Mouse (Mus musculus): ENCODE measurements around the gene Gm6993. TPM values are rescaled to one million over a fixed set of nuclear protein-coding genes. Genes with fewer than 3 reads are reported as not detected.

The Gm6993 gene
- polyA plus RNA-seq, 1 experiment from 2014 or later, result not detected

DNA sequence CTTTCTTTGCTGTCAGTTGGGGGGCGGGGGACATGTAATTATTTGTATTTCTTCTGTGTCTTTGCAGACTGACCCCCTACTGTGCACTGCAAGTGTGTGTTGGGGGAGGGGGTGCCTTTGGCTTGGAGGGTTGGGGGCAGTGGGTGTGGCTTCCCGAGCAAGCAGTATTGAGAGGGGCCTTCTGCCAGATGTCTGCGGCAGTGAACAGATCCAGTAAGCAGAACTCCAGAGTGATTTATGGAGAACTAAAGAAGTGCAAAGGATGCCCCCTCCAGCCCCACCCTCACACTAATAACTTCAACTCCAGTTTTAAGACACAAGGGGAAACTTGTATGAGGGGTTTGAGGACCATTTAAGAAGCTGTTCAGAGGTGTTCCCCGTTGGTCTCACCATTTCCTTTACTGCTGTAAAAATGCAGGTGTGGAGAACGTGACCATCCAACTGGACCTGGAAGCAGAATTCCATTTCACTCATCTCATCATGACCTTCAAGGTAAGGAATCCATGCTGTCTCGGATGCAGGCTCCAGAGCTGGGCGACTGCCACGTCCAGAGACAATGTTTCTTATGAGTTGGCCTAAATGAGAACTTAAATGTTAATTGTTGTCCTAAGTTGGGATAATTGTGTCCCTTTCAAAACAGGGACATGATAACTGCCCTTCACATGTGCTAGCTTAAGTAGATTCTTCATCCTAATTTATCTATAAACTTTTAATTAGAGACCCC is 31.6 kb downstream of the Gm6993 start:
- H3K36me3 ChIP-seq (ENCODE audit: control insufficient read depth, insufficient read depth, low read length), result peaks cover 20% of the 10 kb centered on the region
- WGBS, result 43% methylated on average over 8 of the region's 8 CpGs
- H3K9me3 ChIP-seq (replicated peaks; ENCODE audit: control insufficient read depth, low read length), result no peaks in the 10 kb centered on the region
- peaks cover 53% of the 10 kb centered on the region for H3K4me1 ChIP-seq (ENCODE audit: control insufficient read depth, insufficient read depth, low read length)
- H3K4me3 ChIP-seq (replicated peaks; ENCODE audit: low read length), result no peak overlapping the region
- H3K27me3 ChIP-seq (ENCODE audit: control insufficient read depth, insufficient read depth, low read length), result no peaks in the 10 kb centered on the region
- peak; percentile 14; the same call in 1 of the 2 replicates for ATAC-seq (ENCODE audit: insufficient read depth, low FRiP score)
- H3K9ac ChIP-seq (ENCODE audit: low read length), result no peak overlapping the region; the same call in 1 of the 2 replicates
- peak overlapping the region; percentile 31 for H3K4me2 ChIP-seq (ENCODE audit: low read depth, low read length)
- peak overlapping the region; percentile 77 for H3K27ac ChIP-seq (ENCODE audit: low read length)

DNA sequence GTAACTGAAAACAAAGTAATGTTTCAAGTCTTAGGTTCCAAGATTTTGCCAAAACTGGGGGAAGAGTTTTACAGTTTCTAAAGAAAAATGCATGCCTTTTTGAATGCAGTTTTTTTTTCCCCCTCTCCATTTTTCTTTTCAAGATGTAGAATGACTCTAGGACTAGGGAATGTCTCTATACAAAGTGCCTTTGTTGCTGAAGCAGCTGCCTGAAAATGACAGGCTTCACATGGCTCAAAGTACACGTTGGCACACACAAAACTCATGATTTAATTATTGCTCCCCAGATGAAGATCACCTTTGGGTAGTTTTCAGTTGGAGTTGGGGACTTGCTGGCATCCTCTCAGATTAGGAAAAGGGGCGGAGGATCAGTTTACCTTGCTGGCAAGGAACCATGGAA is 32.3 kb downstream of the Gm6993 start:
- H3K4me1 ChIP-seq (ENCODE audit: control insufficient read depth, insufficient read depth, low read length), result peaks cover 51% of the 10 kb centered on the region
- no peak overlapping the region for H3K27ac ChIP-seq (ENCODE audit: low read length)
- H3K9ac ChIP-seq (ENCODE audit: low read length), result no peak overlapping the region
- WGBS, result 73% methylated on average over 2 of the region's 2 CpGs
- H3K4me2 ChIP-seq (ENCODE audit: low read depth, low read length), result no peak overlapping the region
- no peak for ATAC-seq (ENCODE audit: insufficient read depth, low FRiP score)
- no peaks in the 10 kb centered on the region for H3K27me3 ChIP-seq (ENCODE audit: control insufficient read depth, insufficient read depth, low read length)
- peaks cover 20% of the 10 kb centered on the region for H3K36me3 ChIP-seq (ENCODE audit: control insufficient read depth, insufficient read depth, low read length)
- H3K9me3 ChIP-seq (replicated peaks; ENCODE audit: control insufficient read depth, low read length), result no peaks in the 10 kb centered on the region
- no peak overlapping the region for H3K4me3 ChIP-seq (replicated peaks; ENCODE audit: low read length)

DNA sequence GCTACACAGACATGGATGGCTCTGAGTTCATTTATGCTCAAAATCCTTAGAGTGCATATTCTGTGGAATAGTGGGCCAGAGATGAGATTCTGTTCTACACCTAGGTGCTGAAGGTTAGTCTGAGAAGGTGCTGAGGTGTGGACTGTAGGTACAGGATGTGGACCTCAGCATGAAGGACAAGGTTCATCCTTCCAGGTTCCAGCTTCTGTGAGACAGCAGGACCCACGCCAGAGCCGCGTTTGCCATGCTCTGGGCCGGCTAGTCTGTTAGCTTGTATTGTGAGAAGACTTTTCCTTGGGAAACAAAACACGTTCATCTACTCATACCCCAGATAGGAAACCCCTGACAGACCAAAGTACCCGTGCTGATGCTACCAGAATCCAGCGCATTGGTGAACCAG is 33.1 kb downstream of the Gm6993 start:
- WGBS, result 93% methylated on average over 7 of the region's 7 CpGs

DNA sequence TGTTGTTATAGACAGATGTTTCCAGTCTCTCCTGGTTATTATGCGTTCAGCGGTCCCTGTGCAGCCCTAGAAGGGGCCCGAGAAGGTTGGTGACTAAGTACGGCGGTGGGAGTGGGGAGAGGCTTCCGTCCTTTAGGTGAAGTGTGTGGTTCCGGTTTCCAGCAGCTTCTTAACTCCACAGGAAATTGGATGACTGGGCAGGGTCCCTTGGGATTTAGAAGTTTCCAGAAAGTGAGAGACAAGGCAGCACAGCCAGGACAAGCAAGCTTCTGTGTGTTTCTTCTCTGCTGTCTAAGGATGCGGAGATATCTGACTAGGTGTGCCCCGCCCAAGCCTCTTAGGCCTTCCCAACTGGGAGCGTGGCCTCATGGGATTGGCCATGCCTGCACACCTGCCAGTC is 34.8 kb downstream of the Gm6993 start:
- no peak overlapping the region for H3K4me3 ChIP-seq (replicated peaks; ENCODE audit: low read length)
- no peak overlapping the region for H3K9ac ChIP-seq (ENCODE audit: low read length)
- H3K27ac ChIP-seq (ENCODE audit: low read length), result peak overlapping the region; percentile 55
- peak; percentile 45; the same call in 1 of the 2 replicates for ATAC-seq (ENCODE audit: insufficient read depth, low FRiP score)
- H3K27me3 ChIP-seq (ENCODE audit: control insufficient read depth, insufficient read depth, low read length), result no peaks in the 10 kb centered on the region
- H3K4me2 ChIP-seq (ENCODE audit: low read depth, low read length), result no peak overlapping the region
- H3K4me1 ChIP-seq (ENCODE audit: control insufficient read depth, insufficient read depth, low read length), result peaks cover 35% of the 10 kb centered on the region
- peaks cover 29% of the 10 kb centered on the region for H3K36me3 ChIP-seq (ENCODE audit: control insufficient read depth, insufficient read depth, low read length)
- WGBS, result 60% methylated on average over 10 of the region's 10 CpGs
- no peaks in the 10 kb centered on the region for H3K9me3 ChIP-seq (replicated peaks; ENCODE audit: control insufficient read depth, low read length)

More for the DNA sequence above, 33.1 kb downstream of the Gm6993 start:
- H3K9me3 ChIP-seq (replicated peaks; ENCODE audit: control insufficient read depth, low read length), result no peaks in the 10 kb centered on the region
- H3K4me2 ChIP-seq (ENCODE audit: low read depth, low read length), result no peak overlapping the region
- H3K27me3 ChIP-seq (ENCODE audit: control insufficient read depth, insufficient read depth, low read length), result no peaks in the 10 kb centered on the region
- peaks cover 48% of the 10 kb centered on the region for H3K4me1 ChIP-seq (ENCODE audit: control insufficient read depth, insufficient read depth, low read length)
- H3K27ac ChIP-seq (ENCODE audit: low read length), result no peak overlapping the region
- no peak for ATAC-seq (ENCODE audit: insufficient read depth, low FRiP score)
- no peak overlapping the region for H3K9ac ChIP-seq (ENCODE audit: low read length)
- peaks cover 26% of the 10 kb centered on the region for H3K36me3 ChIP-seq (ENCODE audit: control insufficient read depth, insufficient read depth, low read length)
- H3K4me3 ChIP-seq (replicated peaks; ENCODE audit: low read length), result no peak overlapping the region

DNA sequence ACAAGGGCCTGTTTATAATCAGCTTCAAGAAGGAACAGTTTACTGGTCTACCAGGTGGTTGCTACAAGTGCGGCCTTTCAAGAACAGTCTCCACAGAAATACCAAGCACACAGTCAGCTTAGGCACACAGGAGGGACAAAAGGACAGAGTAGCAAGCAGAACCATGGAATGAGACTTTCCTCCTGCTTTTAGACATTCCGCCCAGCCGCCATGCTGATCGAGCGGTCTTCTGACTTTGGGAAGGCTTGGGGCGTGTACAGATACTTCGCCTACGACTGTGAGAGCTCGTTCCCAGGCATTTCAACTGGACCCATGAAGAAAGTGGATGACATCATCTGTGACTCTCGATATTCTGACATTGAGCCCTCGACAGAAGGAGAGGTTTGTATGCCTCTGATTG is 37.7 kb downstream of the Gm6993 start:
- WGBS, result 91% methylated on average over 11 of the region's 11 CpGs
- H3K9ac ChIP-seq (ENCODE audit: low read length), result no peak overlapping the region
- H3K27ac ChIP-seq (ENCODE audit: low read length), result no peak overlapping the region
- H3K4me2 ChIP-seq (ENCODE audit: low read depth, low read length), result no peak overlapping the region
- peaks cover 23% of the 10 kb centered on the region for H3K36me3 ChIP-seq (ENCODE audit: control insufficient read depth, insufficient read depth, low read length)
- ATAC-seq (ENCODE audit: insufficient read depth, low FRiP score), result no peak
- no peak overlapping the region for H3K4me3 ChIP-seq (replicated peaks; ENCODE audit: low read length)
- no peaks in the 10 kb centered on the region for H3K9me3 ChIP-seq (replicated peaks; ENCODE audit: control insufficient read depth, low read length)
- H3K4me1 ChIP-seq (ENCODE audit: control insufficient read depth, insufficient read depth, low read length), result peaks cover 16% of the 10 kb centered on the region
- H3K27me3 ChIP-seq (ENCODE audit: control insufficient read depth, insufficient read depth, low read length), result no peaks in the 10 kb centered on the region

DNA sequence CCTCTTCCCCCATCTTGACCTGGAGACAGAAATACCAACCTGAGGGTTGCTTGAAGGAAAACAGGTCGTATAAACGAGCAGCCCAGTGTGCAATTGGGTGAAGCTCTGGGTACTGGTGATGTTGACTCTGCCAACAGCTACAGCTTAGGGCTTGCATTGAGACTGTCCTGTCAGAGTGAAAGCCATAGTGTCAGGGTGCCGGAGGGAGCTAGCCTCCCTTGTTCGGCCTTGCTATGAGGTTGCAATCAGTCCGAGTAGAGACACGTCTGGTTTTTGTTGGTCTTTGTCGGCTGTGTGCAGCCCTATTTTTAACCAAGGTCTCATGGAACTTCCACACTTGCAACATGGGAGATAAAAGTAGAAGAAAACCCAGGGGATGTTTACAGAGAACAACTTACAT is 39.7 kb downstream of the Gm6993 start:
- Histone ChIP-seq H3K4me1 (ENCODE audit: control insufficient read depth, insufficient read depth, low read length) (peaks cover 21% of the 10 kb centered on the region), H3K27ac (ENCODE audit: low read length) (no peak overlapping the region), H3K4me3 (replicated peaks; ENCODE audit: low read length) (no peak overlapping the region), H3K9ac (ENCODE audit: low read length) (no peak overlapping the region), H3K36me3 (ENCODE audit: control insufficient read depth, insufficient read depth, low read length) (peaks cover 18% of the 10 kb centered on the region; the same call in 1 of the 2 replicates), H3K9me3 (replicated peaks; ENCODE audit: control insufficient read depth, low read length) (no peaks in the 10 kb centered on the region), H3K4me2 (ENCODE audit: low read depth, low read length) (no peak overlapping the region), H3K27me3 (ENCODE audit: control insufficient read depth, insufficient read depth, low read length) (no peaks in the 10 kb centered on the region)
- no peak for ATAC-seq (ENCODE audit: insufficient read depth, low FRiP score)
- WGBS, result 67% methylated on average over 7 of the region's 7 CpGs

DNA sequence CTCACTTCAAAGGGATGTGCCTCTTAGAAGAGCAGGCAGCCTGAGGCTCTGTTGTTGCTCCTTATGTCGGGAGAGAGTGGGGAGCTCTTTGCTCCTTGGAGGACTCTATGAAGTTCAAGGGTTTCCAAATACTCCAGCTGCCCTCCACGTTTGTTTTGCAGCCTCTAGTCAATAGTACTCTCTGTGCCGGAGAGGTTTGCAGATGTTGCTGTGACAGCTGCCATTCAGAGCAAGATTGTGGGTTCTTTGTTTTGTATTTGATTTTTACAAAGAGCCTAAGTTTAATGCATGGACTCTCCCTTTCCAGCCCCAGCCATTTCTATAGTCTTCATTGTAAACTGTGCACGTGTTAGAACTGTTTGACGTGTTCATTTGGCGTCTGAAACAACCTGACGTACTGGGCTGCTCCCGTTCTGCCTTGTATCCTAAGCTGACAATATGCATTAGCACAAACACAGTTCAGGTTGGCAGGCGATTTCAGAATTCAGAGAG is 40.6 kb downstream of the Gm6993 start:
- Histone ChIP-seq H3K36me3 (ENCODE audit: control insufficient read depth, insufficient read depth, low read length) (peaks cover 21% of the 10 kb centered on the region; the same call in 1 of the 2 replicates), H3K9me3 (replicated peaks; ENCODE audit: control insufficient read depth, low read length) (no peaks in the 10 kb centered on the region), H3K4me2 (ENCODE audit: low read depth, low read length) (no peak overlapping the region), H3K9ac (ENCODE audit: low read length) (no peak overlapping the region), H3K27ac (ENCODE audit: low read length) (no peak overlapping the region), H3K27me3 (ENCODE audit: control insufficient read depth, insufficient read depth, low read length) (no peaks in the 10 kb centered on the region), H3K4me1 (ENCODE audit: control insufficient read depth, insufficient read depth, low read length) (peaks cover 16% of the 10 kb centered on the region), H3K4me3 (replicated peaks; ENCODE audit: low read length) (no peak overlapping the region)
- ATAC-seq (ENCODE audit: insufficient read depth, low FRiP score), result no peak
- WGBS, result 58% methylated on average over 9 of the region's 9 CpGs

DNA sequence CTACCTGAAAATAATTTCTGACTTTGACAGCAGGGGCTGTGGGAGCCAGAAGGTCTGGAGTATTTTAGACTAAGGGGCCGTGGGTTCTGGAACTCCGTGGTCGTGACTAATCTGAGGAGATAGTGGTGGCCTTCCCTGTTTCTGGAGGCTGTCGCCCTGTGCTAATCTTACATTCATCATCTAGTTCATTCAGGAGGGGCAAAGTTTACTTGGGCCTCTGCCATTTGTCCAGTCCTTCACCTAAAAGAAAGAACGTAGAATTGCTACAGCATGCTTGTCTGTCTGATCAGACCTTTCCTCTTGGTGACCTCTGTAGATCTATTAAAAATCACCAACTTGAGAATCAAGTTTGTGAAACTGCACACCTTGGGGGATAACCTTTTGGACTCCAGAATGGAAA is 41.7 kb downstream of the Gm6993 start:
- no peak overlapping the region for H3K4me2 ChIP-seq (ENCODE audit: low read depth, low read length)
- no peak for ATAC-seq (ENCODE audit: insufficient read depth, low FRiP score)
- no peak overlapping the region for H3K27ac ChIP-seq (ENCODE audit: low read length)
- H3K27me3 ChIP-seq (ENCODE audit: control insufficient read depth, insufficient read depth, low read length), result no peaks in the 10 kb centered on the region
- no peak overlapping the region for H3K4me3 ChIP-seq (replicated peaks; ENCODE audit: low read length)
- H3K36me3 ChIP-seq (ENCODE audit: control insufficient read depth, insufficient read depth, low read length), result peaks cover 28% of the 10 kb centered on the region; the same call in 1 of the 2 replicates
- 73% methylated on average over 5 of the region's 5 CpGs for WGBS
- no peaks in the 10 kb centered on the region for H3K9me3 ChIP-seq (replicated peaks; ENCODE audit: control insufficient read depth, low read length)
- peaks cover 16% of the 10 kb centered on the region for H3K4me1 ChIP-seq (ENCODE audit: control insufficient read depth, insufficient read depth, low read length)
- no peak overlapping the region for H3K9ac ChIP-seq (ENCODE audit: low read length)

DNA sequence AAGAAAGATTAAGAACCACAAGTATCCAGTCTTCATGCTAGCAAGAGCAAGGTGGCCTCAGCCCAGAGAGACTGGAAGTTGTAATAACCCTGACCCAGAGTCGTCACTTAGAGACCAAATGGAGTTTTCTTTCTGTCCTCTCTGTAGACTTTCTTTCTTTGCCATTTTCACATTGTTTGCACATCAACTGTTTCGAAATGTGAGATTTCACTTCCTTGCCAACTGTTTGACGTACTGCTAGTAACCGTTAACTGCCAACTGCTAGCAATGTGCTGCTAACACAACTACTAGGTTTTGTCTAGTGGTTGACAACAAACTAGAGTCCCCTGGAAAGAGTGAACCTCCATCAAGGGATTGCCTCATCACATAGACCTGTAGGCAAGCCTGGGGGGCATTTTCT is 42.6 kb downstream of the Gm6993 start:
- H3K27ac ChIP-seq (ENCODE audit: low read length), result peak overlapping the region; percentile 21; the same call in 1 of the 2 replicates
- H3K27me3 ChIP-seq (ENCODE audit: control insufficient read depth, insufficient read depth, low read length), result no peaks in the 10 kb centered on the region
- no peak overlapping the region for H3K4me2 ChIP-seq (ENCODE audit: low read depth, low read length)
- H3K9me3 ChIP-seq (replicated peaks; ENCODE audit: control insufficient read depth, low read length), result no peaks in the 10 kb centered on the region
- no peak overlapping the region for H3K9ac ChIP-seq (ENCODE audit: low read length)
- no peak for ATAC-seq (ENCODE audit: insufficient read depth, low FRiP score)
- 71% methylated on average over 4 of the region's 4 CpGs for WGBS
- peaks cover 16% of the 10 kb centered on the region for H3K4me1 ChIP-seq (ENCODE audit: control insufficient read depth, insufficient read depth, low read length)
- peaks cover 36% of the 10 kb centered on the region for H3K36me3 ChIP-seq (ENCODE audit: control insufficient read depth, insufficient read depth, low read length)
- no peak overlapping the region for H3K4me3 ChIP-seq (replicated peaks; ENCODE audit: low read length)
